Mouse (Mus musculus) retina, adult 2 months (tissue): ENCODE measurements at regions not wholly inside any gene's neighbourhood (a gene's known extent, or its start where the extent isn't known, plus 50 kb on each side); places are given as distances from the start of the nearest gene placed in this dataset.

Experiments
- DNase-seq: peaks from one replicate; pipeline ENCODE4 v3.0.0-alpha.2; 2012; ENCODE audit warnings: low read depth, low spot score

- no peak for DNase-seq
Observed at GRCm38 (mm10) chrX:11718778-11719177, 391.2 kb downstream of the H2al1j start.

GRCm38 (mm10) chrX:11720517-11720916, 392.9 kb downstream of the H2al1j start:
- no peak for DNase-seq

- no peak for DNase-seq
Observed at GRCm38 (mm10) chrX:11722730-11723129, 395.1 kb downstream of the H2al1j start.

- DNase-seq = no peak
Observed at GRCm38 (mm10) chrX:11724718-11725117, 397.1 kb downstream of the H2al1j start.

GRCm38 (mm10) chrX:11726524-11727231, 399.1 kb downstream of the H2al1j start:
- DNase-seq = no peak

- DNase-seq = no peak
Observed at GRCm38 (mm10) chrX:11728481-11728880, 400.9 kb downstream of the H2al1j start.

GRCm38 (mm10) chrX:11729992-11730391, 402.4 kb downstream of the H2al1j start:
- DNase-seq = no peak

- DNase-seq = no peak
Observed at GRCm38 (mm10) chrX:11732371-11732770, 404.7 kb downstream of the H2al1j start.

- no peak for DNase-seq
Observed at GRCm38 (mm10) chrX:11734505-11735435, 407.1 kb downstream of the H2al1j start.

GRCm38 (mm10) chrX:11735516-11736170, 408.0 kb downstream of the H2al1j start:
- DNase-seq = no peak

GRCm38 (mm10) chrX:11736481-11736880, 408.9 kb downstream of the H2al1j start:
- no peak for DNase-seq

GRCm38 (mm10) chrX:11739565-11739964, 411.9 kb downstream of the H2al1j start:
- DNase-seq = no peak

- DNase-seq = no peak
Observed at GRCm38 (mm10) chrX:11745911-11746310, 414.2 kb downstream of the Bcor start.

- no peak for DNase-seq
Observed at GRCm38 (mm10) chrX:11747386-11748121, 412.6 kb downstream of the Bcor start.

GRCm38 (mm10) chrX:11748278-11748677, 411.9 kb downstream of the Bcor start:
- peak; percentile 0 for DNase-seq

GRCm38 (mm10) chrX:11752513-11752912, 407.6 kb downstream of the Bcor start:
- DNase-seq = no peak

- DNase-seq = no peak
Observed at GRCm38 (mm10) chrX:11752973-11753590, 407.1 kb downstream of the Bcor start.

- DNase-seq = no peak
Observed at GRCm38 (mm10) chrX:11755046-11755445, 405.1 kb downstream of the Bcor start.

GRCm38 (mm10) chrX:11763351-11764082, 396.6 kb downstream of the Bcor start:
- no peak for DNase-seq

GRCm38 (mm10) chrX:11776236-11776899, 383.8 kb downstream of the Bcor start:
- DNase-seq = no peak
